21 mouse cellular contexts compared by ENCODE assay signal in genomic region chr7:64508826-64509225, GRCm38 (mm10). TPM values are rescaled to one million over a fixed set of nuclear protein-coding genes. Genes with fewer than 3 reads are reported as not detected.
A peak's percentile ranks its signal among the peaks of the same experiment; 100 is the strongest.
DNase-seq lines count a peak whose midpoint lies in the region; ATAC-seq lines count a peak whose summit lies in the region.
"Had no signal": no experiment of that assay in that cellular context is flagged by ENCODE, and none has a peak within 500 bp of the region (broad histone marks: within the 10 kb centered on the region; RNA-seq: fewer than 3 reads in every experiment).

No protein-coding gene starts in this region.

- H3K4me2 ChIP-seq in midbrain, embryonic 11.5 days = no peak overlapping the region
- H3K4me2 ChIP-seq in midbrain, embryonic 16.5 days (ENCODE audit: low read length) = no peak overlapping the region
- H3K4me2 ChIP-seq: forebrain, embryonic 15.5 days; limb, embryonic 15.5 days; neural tube, embryonic 12.5 days had no signal

- H3K36me3 ChIP-seq in midbrain, embryonic 11.5 days (ENCODE audit: control insufficient read depth, insufficient read depth, low read length) = no peaks in the 10 kb centered on the region
- no peaks in the 10 kb centered on the region for H3K36me3 ChIP-seq in midbrain, embryonic 16.5 days (ENCODE audit: control insufficient read depth, insufficient read depth, low read length)
- H3K36me3 ChIP-seq: embryonic facial prominence, embryonic 10.5 days; forebrain, embryonic 15.5 days; hindbrain, embryonic 13.5 days; limb, embryonic 15.5 days; neural tube, embryonic 12.5 days had no signal

- peak; percentile 55 for DNase-seq in heart, adult 11 months
- DNase-seq in heart, adult 9 months (ENCODE audit: low spot score in 2 of 2) = no peak
- peak; percentile 77 for DNase-seq in midbrain, embryonic 11.5 days (ENCODE audit: low spot score, missing footprints)
- DNase-seq in cerebellum, adult 18-20 months = peak; percentile 5 to 11
- peak; percentile 2 to 3 for DNase-seq in frontal cortex, postnatal 25 days (ENCODE audit: low spot score in 2 of 2)
- no peak for DNase-seq in kidney, adult 9 months
- DNase-seq in gastrocnemius, postnatal 10 days = no peak
- DNase-seq: gastrocnemius, postnatal 14 days; heart, postnatal 10 days; right cerebral cortex, postnatal 25 days had no signal

- H3K4me1 ChIP-seq in midbrain, embryonic 11.5 days (ENCODE audit: control insufficient read depth, insufficient read depth, low read length) = peaks cover 7% of the 10 kb centered on the region; the same call in 1 of the 2 replicates
- H3K4me1 ChIP-seq in midbrain, embryonic 16.5 days (ENCODE audit: control insufficient read depth, insufficient read depth, low read length) = peaks cover 47% of the 10 kb centered on the region
- H3K4me1 ChIP-seq: limb, embryonic 15.5 days had no signal

- 88% methylated on average over 7 of the region's 7 CpGs for WGBS in midbrain, embryonic 11.5 days
- WGBS in midbrain, embryonic 16.5 days = 70% methylated on average over 7 of the region's 7 CpGs

- H3K4me3 ChIP-seq in midbrain, embryonic 11.5 days (ENCODE audit: low read depth, low read length) = no peak overlapping the region
- H3K4me3 ChIP-seq in midbrain, embryonic 16.5 days (ENCODE audit: low read depth, low read length) = no peak overlapping the region
- H3K4me3 ChIP-seq: embryonic facial prominence, embryonic 10.5 days; erythroblast, embryonic 14.5 days; forebrain, embryonic 15.5 days; hindbrain, embryonic 13.5 days; limb, embryonic 15.5 days; neural tube, embryonic 12.5 days had no signal

- H3K27ac ChIP-seq in midbrain, embryonic 11.5 days (ENCODE audit: low read depth, low read length) = no peak overlapping the region
- no peak overlapping the region for H3K27ac ChIP-seq in midbrain, embryonic 16.5 days (ENCODE audit: low read length)
- H3K27ac ChIP-seq: embryonic facial prominence, embryonic 10.5 days; forebrain, embryonic 15.5 days; hindbrain, embryonic 13.5 days; kidney, postnatal 0 days; limb, embryonic 15.5 days; neural tube, embryonic 12.5 days had no signal

- H3K9ac ChIP-seq in midbrain, embryonic 11.5 days (ENCODE audit: low read length) = no peak overlapping the region
- H3K9ac ChIP-seq in midbrain, embryonic 16.5 days (ENCODE audit: low read depth, low read length) = no peak overlapping the region
- H3K9ac ChIP-seq: forebrain, embryonic 15.5 days; limb, embryonic 15.5 days; neural tube, embryonic 12.5 days had no signal

- ATAC-seq in midbrain, embryonic 11.5 days (ENCODE audit: low FRiP score) = no peak
- ATAC-seq in midbrain, embryonic 16.5 days = no peak
- ATAC-seq: intestine, embryonic 16.5 days had no signal

- H3K27me3 ChIP-seq in midbrain, embryonic 11.5 days (ENCODE audit: control insufficient read depth, insufficient read depth, low read length) = no peaks in the 10 kb centered on the region
- no peaks in the 10 kb centered on the region for H3K27me3 ChIP-seq in midbrain, embryonic 16.5 days (ENCODE audit: control insufficient read depth, insufficient read depth, low read depth, low read length)
- H3K27me3 ChIP-seq: CH12.LX; forebrain, embryonic 15.5 days; hindbrain, embryonic 13.5 days; neural tube, embryonic 12.5 days had no signal

- no peaks in the 10 kb centered on the region for H3K9me3 ChIP-seq in midbrain, embryonic 11.5 days (ENCODE audit: control insufficient read depth, low read length)
- no peaks in the 10 kb centered on the region for H3K9me3 ChIP-seq in midbrain, embryonic 16.5 days (replicated peaks; ENCODE audit: control insufficient read depth, low read length, poor library complexity, severe bottlenecking)
- H3K9me3 ChIP-seq: embryonic facial prominence, embryonic 10.5 days; forebrain, embryonic 15.5 days; hindbrain, embryonic 13.5 days; limb, embryonic 15.5 days; neural tube, embryonic 12.5 days had no signal

RNA-seq across cellular contexts. Expression of gene Apba2, which starts 7.3 kb away (rescaled TPM):
- polyA plus RNA-seq in midbrain, embryonic 11.5 days (2014; fragmentation: Nextera tagmentation; extraction: Ambion mirVana) = 68.3 and 82.4 TPM in 2 replicates
- 204 and 208 TPM in 2 replicates for polyA plus RNA-seq in midbrain, embryonic 16.5 days (2015; fragmentation: Nextera tagmentation; extraction: Ambion mirVana)
- 1 to 10 TPM in 1 of 2 experiments, under 1 TPM in 1; 0.49 to 1.1 TPM for total RNA-seq in gastrocnemius, postnatal 10 days (2021)
- total RNA-seq: CH12.LX; megakaryocyte-erythroid progenitor cell, adult 5-6 weeks had no signal
- polyA plus RNA-seq: erythroblast, embryonic 14.5 days had no signal

Comparison
In these comparisons a context has a peak if more than half of its experiments do, and no peak if none do; other contexts are left out.
1. DNase-seq: peak in heart, adult 11 months (single experiment), midbrain, embryonic 11.5 days (single experiment), cerebellum, adult 18-20 months (2 of 2) and frontal cortex, postnatal 25 days (2 of 2); none in heart, adult 9 months (0 of 2), kidney, adult 9 months (single experiment) and gastrocnemius, postnatal 10 days (single experiment).